Mouse (Mus musculus): ENCODE results near the gene Trp73. TPM values are rescaled to one million over a fixed set of nuclear protein-coding genes. Genes with fewer than 3 reads are reported as not detected.
A peak's percentile ranks its signal among the peaks of the same experiment; 100 is the strongest.

The Trp73 gene
- polyA plus RNA-seq, 1 experiment = not detected

GRCm38 (mm10) chr4:154091356-154091755 lies 48.7 kb downstream of the Trp73 start:
- 75% methylated on average over 8 of the region's 8 CpGs for WGBS
- TF ChIP-seq POLR2A (IDR thresholded peaks at IDR 0.05; ENCODE audit: borderline replicate concordance, control insufficient read depth, low read depth, low read length) = no peak
- no peak for TF ChIP-seq CTCF (IDR thresholded peaks at IDR 0.05; ENCODE audit: control insufficient read depth, insufficient read depth, low read length)
- Histone ChIP-seq H3K4me3 (replicated peaks; ENCODE audit: control insufficient read depth, low read depth, low read length) (no peak overlapping the region), H3K4me1 (ENCODE audit: control insufficient read depth, insufficient read depth, low read length) (no peaks in the 10 kb centered on the region), H3K27ac (ENCODE audit: control insufficient read depth, insufficient read depth, low read depth, low read length, poor library complexity) (no peak overlapping the region)

DNA sequence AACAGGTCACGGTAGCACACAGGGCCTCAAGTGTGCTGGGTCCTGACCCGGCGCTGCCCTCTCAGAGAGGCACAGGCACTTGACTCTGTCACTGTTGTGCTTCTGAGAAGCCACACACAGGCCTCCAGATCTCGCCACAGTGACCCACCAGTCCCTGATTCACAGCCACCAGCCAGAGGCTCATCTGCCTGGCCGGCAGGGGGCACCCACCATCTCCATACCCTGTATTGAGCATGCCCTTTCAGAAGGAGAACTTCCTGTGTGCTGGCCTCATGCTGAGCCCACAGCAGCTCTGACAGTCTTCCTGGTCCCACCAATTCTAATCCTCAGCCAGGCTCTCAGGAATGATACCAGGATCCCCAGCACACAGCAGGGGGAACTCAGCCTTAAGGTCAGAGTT lies 50.8 kb downstream of the Trp73 start:
- no peak for TF ChIP-seq POLR2A (IDR thresholded peaks at IDR 0.05; ENCODE audit: borderline replicate concordance, control insufficient read depth, low read depth, low read length)
- peak; percentile 37; the same call in 1 of the 2 replicates for TF ChIP-seq CTCF (IDR thresholded peaks at IDR 0.05; ENCODE audit: control insufficient read depth, insufficient read depth, low read length)
- WGBS = 54% methylated on average over 5 of the region's 5 CpGs
- Histone ChIP-seq H3K27ac (ENCODE audit: control insufficient read depth, insufficient read depth, low read depth, low read length, poor library complexity) (no peak overlapping the region), H3K4me3 (replicated peaks; ENCODE audit: control insufficient read depth, low read depth, low read length) (no peak overlapping the region), H3K4me1 (ENCODE audit: control insufficient read depth, insufficient read depth, low read length) (no peaks in the 10 kb centered on the region)

DNA sequence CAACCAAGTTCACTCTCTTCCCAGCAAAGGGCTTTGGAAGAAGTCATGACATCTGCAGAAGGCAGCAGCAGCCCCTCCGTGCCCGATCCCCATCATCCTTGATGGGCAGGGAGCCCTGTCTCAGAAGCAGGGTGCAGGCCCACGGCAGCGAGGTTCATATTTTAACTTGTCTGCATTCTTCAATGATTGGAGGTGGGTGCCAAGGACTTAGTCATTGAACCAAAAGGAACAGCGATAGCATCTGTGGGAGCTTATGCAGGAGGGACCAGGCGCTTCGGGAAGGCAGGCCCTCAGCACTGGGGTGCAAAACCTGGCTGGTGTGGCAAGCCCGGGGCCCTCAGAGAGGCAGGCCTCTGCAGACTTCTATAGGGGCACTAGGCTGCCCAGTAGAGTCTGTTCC lies 53.6 kb downstream of the Trp73 start:
- Histone ChIP-seq H3K4me3 (replicated peaks; ENCODE audit: control insufficient read depth, low read depth, low read length) (no peak overlapping the region), H3K4me1 (ENCODE audit: control insufficient read depth, insufficient read depth, low read length) (no peaks in the 10 kb centered on the region), H3K27ac (ENCODE audit: control insufficient read depth, insufficient read depth, low read depth, low read length, poor library complexity) (no peak overlapping the region)
- 82% methylated on average over 8 of the region's 8 CpGs for WGBS
- no peak for TF ChIP-seq POLR2A (IDR thresholded peaks at IDR 0.05; ENCODE audit: borderline replicate concordance, control insufficient read depth, low read depth, low read length)
- no peak for TF ChIP-seq CTCF (IDR thresholded peaks at IDR 0.05; ENCODE audit: control insufficient read depth, insufficient read depth, low read length)

DNA sequence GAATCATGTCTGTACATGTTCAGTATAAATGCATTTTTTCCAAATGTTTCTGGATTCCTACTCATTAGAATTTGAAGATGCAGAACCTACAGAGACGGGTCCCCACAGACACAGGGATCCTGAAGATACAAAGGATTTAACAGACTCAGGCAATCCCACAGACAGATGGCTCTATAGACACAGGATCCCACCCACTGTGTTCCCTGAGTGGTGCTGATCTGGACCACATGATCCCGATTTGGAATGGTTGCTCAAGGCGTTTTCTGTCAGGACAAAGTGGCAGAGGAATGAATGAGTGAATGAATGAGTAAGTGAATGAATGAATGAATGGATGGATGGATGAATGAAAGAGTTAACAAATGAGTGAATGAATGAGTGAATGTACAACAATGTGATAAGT lies 54.2 kb downstream of the Trp73 start:
- no peaks in the 10 kb centered on the region for H3K4me1 ChIP-seq (ENCODE audit: control insufficient read depth, insufficient read depth, low read length)
- no peak overlapping the region for H3K4me3 ChIP-seq (replicated peaks; ENCODE audit: control insufficient read depth, low read depth, low read length)
- 70% methylated on average over 3 of the region's 3 CpGs for WGBS
- no peak overlapping the region for H3K27ac ChIP-seq (ENCODE audit: control insufficient read depth, insufficient read depth, low read depth, low read length, poor library complexity)
- no peak for TF ChIP-seq POLR2A (IDR thresholded peaks at IDR 0.05; ENCODE audit: borderline replicate concordance, control insufficient read depth, low read depth, low read length)
- TF ChIP-seq CTCF (IDR thresholded peaks at IDR 0.05; ENCODE audit: control insufficient read depth, insufficient read depth, low read length) = no peak

GRCm38 (mm10) chr4:154081974-154082373 lies 58.0 kb downstream of the Trp73 start:
- no peak overlapping the region for H3K27ac ChIP-seq (ENCODE audit: control insufficient read depth, insufficient read depth, low read depth, low read length, poor library complexity)
- TF ChIP-seq POLR2A (IDR thresholded peaks at IDR 0.05; ENCODE audit: borderline replicate concordance, control insufficient read depth, low read depth, low read length) (no peak), CTCF (IDR thresholded peaks at IDR 0.05; ENCODE audit: control insufficient read depth, insufficient read depth, low read length) (no peak)
- 29% methylated on average over 1 of the region's 1 CpGs for WGBS
- H3K4me1 ChIP-seq (ENCODE audit: control insufficient read depth, insufficient read depth, low read length) = no peaks in the 10 kb centered on the region
- no peak overlapping the region for H3K4me3 ChIP-seq (replicated peaks; ENCODE audit: control insufficient read depth, low read depth, low read length)

DNA sequence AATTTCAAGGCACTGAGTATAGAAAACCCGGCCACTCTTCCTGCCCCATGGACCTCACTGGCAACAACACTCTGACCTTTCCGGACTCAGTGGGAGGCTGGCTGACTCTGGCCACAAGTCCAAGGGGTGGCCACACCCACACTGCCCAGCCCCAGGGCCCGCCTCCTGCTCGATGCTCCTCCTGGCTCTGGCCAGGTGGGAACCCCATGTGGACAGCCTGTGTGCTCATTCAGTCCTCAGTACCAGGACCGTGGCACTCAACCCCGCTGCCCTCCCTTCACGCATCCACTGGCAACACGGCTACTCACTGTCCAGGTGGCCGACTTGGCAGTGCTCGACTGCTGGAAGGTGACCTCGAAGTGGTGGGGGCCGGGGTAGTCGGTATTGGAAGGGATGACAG lies 59.0 kb downstream of the Trp73 start:
- H3K27ac ChIP-seq (ENCODE audit: control insufficient read depth, insufficient read depth, low read depth, low read length, poor library complexity) = no peak overlapping the region
- TF ChIP-seq CTCF (IDR thresholded peaks at IDR 0.05; ENCODE audit: control insufficient read depth, insufficient read depth, low read length) = no peak
- no peak for TF ChIP-seq POLR2A (IDR thresholded peaks at IDR 0.05; ENCODE audit: borderline replicate concordance, control insufficient read depth, low read depth, low read length)
- H3K4me1 ChIP-seq (ENCODE audit: control insufficient read depth, insufficient read depth, low read length) = no peaks in the 10 kb centered on the region
- H3K4me3 ChIP-seq (replicated peaks; ENCODE audit: control insufficient read depth, low read depth, low read length) = no peak overlapping the region
- 7% methylated on average over 13 of the region's 13 CpGs for WGBS

DNA sequence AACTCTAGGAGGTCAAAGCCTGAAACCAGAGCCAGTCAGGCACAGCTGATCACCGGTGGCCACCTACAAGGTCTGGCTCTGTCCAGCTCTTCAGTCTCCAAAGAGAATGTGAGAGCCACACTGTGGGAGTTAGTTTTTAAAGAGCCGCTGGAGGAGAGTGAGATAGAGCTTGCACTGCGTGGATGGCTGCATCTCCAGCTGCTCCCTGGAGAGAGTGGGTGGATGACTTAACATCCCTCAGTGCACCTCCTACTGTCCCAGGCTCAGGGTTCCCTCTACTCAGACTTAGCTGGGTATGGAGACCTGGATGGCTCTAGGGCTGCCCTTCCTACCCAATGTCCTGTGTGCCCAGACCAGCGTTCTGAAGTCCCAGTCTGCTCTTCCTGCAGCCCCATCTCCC lies 59.8 kb downstream of the Trp73 start:
- TF ChIP-seq CTCF (IDR thresholded peaks at IDR 0.05; ENCODE audit: control insufficient read depth, insufficient read depth, low read length) = no peak
- TF ChIP-seq POLR2A (IDR thresholded peaks at IDR 0.05; ENCODE audit: borderline replicate concordance, control insufficient read depth, low read depth, low read length) = no peak
- WGBS = 50% methylated on average over 4 of the region's 4 CpGs
- H3K4me1 ChIP-seq (ENCODE audit: control insufficient read depth, insufficient read depth, low read length) = no peaks in the 10 kb centered on the region
- no peak overlapping the region for H3K27ac ChIP-seq (ENCODE audit: control insufficient read depth, insufficient read depth, low read depth, low read length, poor library complexity)
- no peak overlapping the region for H3K4me3 ChIP-seq (replicated peaks; ENCODE audit: control insufficient read depth, low read depth, low read length)

GRCm38 (mm10) chr4:154071941-154072340 lies 68.1 kb downstream of the Trp73 start:
- no peak overlapping the region for H3K4me3 ChIP-seq (replicated peaks; ENCODE audit: control insufficient read depth, low read depth, low read length)
- H3K4me1 ChIP-seq (ENCODE audit: control insufficient read depth, insufficient read depth, low read length) = no peaks in the 10 kb centered on the region
- TF ChIP-seq CTCF (IDR thresholded peaks at IDR 0.05; ENCODE audit: control insufficient read depth, insufficient read depth, low read length) = no peak
- no peak for TF ChIP-seq POLR2A (IDR thresholded peaks at IDR 0.05; ENCODE audit: borderline replicate concordance, control insufficient read depth, low read depth, low read length)
- 15% methylated on average over 13 of the region's 16 CpGs for WGBS
- no peak overlapping the region for H3K27ac ChIP-seq (ENCODE audit: control insufficient read depth, insufficient read depth, low read depth, low read length, poor library complexity)

GRCm38 (mm10) chr4:154071521-154071920 lies 68.5 kb downstream of the Trp73 start:
- no peak overlapping the region for H3K27ac ChIP-seq (ENCODE audit: control insufficient read depth, insufficient read depth, low read depth, low read length, poor library complexity)
- TF ChIP-seq POLR2A (IDR thresholded peaks at IDR 0.05; ENCODE audit: borderline replicate concordance, control insufficient read depth, low read depth, low read length) (no peak), CTCF (IDR thresholded peaks at IDR 0.05; ENCODE audit: control insufficient read depth, insufficient read depth, low read length) (no peak)
- WGBS = 2% methylated on average over 15 of the region's 20 CpGs

More at GRCm38 (mm10) chr4:154071521-154071920, 68.5 kb downstream of the Trp73 start:
- H3K4me3 ChIP-seq (replicated peaks; ENCODE audit: control insufficient read depth, low read depth, low read length) = no peak overlapping the region
- H3K4me1 ChIP-seq (ENCODE audit: control insufficient read depth, insufficient read depth, low read length) = no peaks in the 10 kb centered on the region

All from bone marrow, adult 2 months (tissue).